Mouse (Mus musculus): ENCODE results near the gene Kcnip1.

Kcnip1 gene

DNA sequence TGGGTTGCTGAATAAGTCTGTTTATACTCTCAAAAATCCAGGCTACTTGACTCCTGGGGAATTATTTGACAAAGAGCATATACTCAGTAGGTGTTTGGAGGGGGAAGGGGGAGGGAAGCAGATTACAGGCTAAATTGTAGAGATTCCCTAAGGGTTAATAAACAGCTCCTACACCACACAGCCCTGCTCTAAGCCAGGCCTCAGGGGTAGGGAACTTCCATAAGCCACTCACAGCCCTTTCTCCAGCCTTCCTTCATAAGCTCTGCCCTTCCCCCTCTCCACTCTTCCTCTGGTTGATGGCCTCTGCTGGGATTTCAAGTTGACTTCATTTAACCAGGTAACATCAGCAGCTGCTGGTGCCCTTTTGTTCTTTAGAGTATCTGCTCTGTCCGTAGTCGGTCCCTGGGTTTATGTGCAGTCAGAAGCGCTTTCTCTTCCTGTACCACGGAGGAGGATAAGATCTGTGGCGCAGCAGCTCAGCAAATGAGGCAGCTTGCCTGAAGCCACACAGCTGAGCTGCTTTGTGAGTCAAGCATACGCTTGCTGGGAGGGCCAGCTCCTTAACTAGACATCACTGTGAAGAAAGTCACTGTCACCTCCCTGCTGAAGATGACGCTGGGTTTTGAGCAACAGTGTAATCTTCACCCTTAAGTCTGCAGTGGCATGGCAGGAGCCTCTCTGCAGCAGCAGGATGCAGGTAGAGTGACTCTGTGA, 54.2 kb downstream of the Kcnip1 start:
- no peak for DNase-seq (ENCODE audit: low spot score)

DNA sequence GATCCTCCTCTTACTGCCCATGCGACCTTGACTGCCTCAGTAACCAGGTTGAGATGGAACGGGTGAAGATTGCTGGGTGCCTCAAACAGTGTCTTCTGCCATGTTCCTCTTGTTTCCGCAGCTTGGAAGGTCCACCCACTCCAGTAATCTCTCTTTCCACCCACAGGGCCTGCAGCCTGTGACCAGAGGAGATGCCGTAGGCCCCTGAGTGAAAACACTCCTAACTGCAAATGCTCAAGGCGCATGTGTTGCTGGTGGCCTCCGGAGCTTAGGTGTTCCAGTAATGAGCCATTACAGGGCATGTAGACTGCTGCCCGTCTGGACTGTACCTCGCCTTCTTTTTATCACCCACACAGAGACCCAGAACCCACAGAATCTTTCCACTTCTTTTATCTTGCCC, 55.3 kb downstream of the Kcnip1 start:
- no peak for DNase-seq (ENCODE audit: low spot score)

DNA sequence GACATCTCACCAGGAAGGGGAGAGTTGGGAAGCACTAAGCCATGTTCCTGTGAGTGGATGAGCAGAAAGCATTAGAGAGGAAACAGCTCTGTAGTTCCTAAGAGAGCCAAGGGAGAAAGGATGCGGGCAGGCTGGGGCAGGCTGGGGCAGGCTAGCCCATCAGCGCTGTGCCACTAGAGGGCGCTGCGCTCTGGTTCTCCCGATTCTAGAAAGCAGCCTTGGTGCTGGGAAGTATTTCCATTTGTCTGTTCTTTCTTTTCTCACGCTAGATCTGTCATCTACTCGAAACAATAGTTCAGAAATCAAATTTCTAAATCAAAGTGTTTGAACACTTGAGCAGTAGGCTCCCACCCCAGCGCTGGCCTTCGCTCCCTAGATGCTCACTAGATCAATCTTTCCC, 58.7 kb downstream of the Kcnip1 start:
- DNase-seq (ENCODE audit: low spot score): no peak

DNA sequence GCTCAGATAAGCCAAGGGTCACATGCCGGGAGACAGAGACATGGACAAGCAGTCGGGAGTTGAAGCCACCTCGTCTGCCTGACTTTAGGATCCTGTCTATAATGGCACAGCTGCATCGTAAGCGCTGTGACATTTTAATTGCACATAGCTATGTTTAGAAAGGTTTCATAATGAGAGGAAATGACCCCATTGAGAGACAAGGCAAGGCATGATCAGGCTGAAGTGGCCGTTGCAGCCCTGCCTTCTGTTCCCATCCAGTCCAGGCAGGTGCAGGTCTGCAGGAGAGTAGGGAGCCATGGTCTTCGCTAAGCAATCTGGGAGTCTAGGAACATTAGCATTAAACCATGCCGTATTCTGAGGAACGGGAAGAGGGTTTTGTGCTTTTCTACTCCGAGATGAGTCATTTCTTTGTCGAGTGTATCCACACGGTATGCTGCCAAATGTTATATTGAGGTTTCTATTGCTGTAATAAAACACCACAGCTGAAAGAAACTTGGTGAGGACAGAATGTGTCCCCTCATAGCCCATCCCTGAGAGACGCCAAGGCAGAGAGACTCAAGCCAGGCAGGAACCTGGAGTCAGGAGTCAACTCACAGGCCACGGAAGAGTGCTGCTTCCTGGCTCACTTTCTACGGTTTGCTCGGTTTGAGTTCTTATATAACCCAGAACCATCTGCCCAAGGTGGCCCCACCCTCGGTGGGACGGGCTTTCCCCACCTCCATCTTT, 60.4 kb downstream of the Kcnip1 start:
- no peak for DNase-seq (ENCODE audit: low spot score)

DNA sequence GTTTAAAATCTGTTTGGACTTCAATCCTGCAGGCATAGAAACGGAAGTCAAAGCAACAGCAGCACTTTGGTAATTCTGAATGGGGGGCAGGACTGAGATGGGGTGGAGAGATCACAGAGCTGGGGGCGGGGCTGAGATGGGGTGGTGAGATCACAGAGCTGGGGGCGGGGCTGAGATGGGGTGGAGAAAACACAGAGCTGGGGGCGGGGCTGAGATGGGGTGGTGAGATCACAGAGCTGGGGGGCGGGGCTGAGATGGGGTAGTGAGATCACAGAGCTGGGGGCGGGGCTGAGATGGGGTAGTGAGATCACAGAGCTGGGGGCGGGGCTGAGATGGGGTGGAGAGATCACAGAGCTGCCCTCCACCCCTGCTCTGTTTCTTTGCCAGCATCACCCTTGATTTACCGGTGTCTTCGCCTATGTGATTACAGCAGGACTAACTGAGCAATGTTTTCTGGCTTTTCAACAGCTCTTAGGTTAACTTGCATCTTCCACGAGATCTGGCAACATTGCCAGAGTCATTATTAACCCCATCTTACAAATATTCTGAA, 61.0 kb downstream of the Kcnip1 start:
- no peak for DNase-seq (ENCODE audit: low spot score)

DNA sequence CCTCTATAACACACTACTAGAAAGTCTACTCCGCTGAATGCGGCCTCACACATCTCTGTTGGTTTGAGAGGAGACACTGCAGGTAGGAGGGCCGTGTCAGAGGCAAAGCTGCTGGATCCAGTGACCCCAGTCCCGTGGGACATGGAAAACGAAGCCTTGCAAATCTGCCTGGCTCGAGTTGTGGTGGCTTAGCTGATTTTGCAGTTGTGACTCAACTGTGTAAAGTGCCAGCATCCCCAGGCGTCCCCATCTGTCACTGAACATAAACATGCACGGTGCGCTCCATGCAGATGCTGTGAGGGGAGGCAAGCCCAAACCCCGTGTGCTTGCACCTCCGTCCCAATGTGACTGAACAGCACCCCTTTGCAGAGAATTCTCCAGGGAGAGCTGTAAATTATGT, 63.5 kb downstream of the Kcnip1 start:
- DNase-seq (ENCODE audit: low spot score): no peak

DNA sequence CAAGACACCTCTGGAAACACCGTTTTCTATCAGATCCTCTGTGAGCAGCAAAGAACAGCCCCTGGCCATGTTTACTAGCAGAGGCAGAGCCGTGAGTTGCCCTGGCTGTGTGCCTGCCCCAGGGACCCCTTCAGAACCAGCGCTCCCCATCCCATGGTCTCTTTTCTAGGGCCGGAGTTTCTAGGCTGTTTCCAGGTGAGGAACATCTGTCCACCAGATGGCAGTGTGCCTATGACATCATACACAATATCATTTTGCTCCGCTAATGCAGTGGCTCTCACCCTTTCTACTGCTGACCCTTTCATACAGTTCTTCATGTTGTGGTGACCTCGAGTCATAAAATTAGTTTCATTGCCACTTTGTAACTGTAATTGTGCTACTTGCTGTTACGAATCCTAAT, 64.3 kb downstream of the Kcnip1 start:
- peak; percentile 13 for DNase-seq (ENCODE audit: low spot score)

DNA sequence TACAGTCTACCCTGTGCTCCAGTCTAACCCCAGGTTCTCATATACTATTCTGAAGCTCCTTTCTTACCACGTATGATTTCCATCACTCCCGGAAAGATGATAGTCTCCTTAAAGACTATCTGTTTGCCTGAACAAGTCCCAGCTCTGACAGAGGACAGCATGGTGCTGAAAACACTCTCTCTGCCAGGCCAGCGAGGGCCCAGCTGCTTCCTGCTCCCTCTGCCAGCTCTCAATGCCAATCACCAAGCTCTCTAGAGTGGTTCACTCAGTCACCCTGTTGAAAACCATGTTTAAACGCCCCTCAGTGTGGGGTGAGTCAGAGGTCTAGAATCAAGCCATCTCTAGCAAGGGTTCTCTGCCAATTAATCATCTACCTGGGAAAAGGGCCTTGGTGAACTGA, 65.1 kb downstream of the Kcnip1 start:
- DNase-seq (ENCODE audit: low spot score): no peak

DNA sequence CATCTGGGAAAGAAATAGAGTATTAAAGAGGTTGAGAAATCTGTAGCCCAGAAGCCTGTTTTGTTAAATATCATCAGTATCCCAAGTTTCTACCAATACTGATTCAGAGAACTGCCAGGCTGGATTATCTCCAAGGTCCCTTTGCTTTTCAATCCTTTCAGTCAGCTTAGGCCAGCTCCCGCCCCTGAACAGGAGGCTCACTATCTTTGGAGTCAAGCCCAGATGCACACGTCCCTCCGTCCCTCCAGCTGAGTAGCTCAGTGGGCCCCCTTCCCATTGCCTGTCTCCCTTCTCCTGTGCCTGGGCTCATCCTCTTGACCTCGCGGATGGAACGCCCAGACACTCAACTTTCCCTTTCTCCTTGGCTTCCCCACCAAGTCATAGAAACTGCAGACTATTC, 65.6 kb downstream of the Kcnip1 start:
- no peak for DNase-seq (ENCODE audit: low spot score)

DNA sequence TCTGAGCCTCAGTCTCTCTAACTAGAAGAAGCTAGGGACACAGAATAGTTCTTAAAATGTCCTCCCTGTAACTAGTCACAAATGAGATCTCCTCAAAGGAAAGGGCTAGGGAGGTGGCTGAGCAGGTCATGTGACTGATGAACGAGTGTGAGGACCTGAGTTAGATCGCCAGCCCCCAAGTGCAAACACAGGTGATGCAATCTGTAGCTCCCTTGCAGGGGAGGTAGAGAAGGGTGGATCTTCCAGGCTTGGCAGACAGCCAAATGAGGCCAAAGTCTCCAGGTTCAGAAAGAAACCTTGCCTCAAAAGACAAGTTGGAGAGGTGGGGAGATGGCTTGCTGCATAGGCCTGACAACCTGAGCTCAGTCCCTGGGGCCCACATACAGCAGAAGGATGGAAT, 66.4 kb downstream of the Kcnip1 start:
- DNase-seq (ENCODE audit: low spot score): no peak

DNA sequence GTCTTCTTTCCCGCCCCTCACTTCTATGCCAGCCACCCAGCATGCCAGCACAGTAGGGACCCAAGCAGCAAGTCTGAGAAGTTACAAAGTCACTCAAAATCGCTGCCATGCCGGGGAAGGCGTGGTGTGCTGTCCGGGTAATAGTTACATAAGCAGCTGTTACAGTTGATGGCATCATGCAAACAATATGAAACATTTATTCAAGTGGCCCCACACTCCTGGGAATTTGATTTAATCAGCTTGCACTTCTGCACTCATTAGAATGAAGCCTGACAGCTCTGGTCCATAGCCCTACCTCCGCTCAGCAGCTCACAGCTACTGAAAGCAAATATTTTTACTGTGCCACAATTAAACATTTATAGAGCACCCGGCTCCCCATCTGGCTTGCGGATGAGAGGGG, 67.2 kb downstream of the Kcnip1 start:
- peak; percentile 31 for DNase-seq (ENCODE audit: low spot score)

DNA sequence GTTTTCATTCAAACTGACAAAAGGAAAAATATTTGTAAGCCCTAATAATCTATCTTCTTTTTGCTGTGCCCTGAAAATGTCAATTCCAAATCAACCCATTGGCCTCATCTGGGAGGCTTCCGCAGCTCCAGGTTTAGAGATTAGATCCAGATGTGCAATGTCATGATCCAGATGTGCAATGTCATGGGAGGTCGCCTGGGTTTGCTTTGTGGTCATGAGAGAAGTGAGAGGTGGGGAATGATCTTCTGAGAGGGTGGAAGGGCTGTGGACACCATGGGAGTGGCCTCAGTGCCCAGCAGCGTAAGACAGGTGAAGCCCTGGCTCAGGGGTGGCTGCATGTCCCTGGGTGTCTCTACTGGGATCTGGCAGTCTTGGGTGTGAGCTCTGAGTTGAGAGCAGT, 69.9 kb downstream of the Kcnip1 start:
- no peak for DNase-seq (ENCODE audit: low spot score)

DNA sequence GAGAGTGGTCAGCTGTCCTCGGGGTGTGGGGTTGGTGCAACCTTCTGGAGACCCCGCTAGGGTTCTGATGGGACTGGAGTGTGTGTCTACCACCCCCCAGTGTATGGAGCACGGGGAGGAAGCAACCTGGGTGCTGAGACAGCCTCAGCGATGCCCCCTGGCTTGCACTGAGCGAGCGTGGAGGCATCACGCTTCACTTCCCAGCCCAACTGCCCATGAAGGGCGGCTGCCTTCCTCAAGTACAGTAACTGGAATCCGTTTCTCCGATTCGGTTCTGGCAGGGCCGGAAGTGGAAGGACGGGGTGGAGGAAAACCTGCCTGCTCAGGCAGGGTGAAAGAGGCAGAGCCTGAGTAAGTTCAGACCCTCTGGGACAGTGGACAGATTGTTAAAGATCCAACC, 71.5 kb downstream of the Kcnip1 start:
- no peak for DNase-seq (ENCODE audit: low spot score)

DNA sequence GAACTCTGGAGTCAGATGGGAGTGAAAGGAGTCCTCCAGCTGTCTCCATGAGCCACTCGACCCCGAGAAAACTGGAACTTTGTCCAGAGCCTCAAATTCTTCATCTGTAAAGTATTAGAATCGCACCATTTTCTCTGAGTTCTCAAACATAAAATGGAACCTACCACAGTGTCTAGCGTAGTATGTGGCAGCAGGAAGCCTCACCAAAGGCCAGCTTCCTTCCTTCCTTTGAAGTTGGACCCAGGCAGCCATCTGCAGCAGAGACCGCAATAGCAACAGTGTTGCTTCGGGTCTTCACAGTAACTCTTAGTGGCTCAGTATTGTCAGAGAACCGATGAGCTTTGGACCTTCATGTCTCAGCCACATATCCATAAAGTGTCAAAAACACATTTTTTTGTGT, 73.1 kb downstream of the Kcnip1 start:
- DNase-seq (ENCODE audit: low spot score): no peak

DNA sequence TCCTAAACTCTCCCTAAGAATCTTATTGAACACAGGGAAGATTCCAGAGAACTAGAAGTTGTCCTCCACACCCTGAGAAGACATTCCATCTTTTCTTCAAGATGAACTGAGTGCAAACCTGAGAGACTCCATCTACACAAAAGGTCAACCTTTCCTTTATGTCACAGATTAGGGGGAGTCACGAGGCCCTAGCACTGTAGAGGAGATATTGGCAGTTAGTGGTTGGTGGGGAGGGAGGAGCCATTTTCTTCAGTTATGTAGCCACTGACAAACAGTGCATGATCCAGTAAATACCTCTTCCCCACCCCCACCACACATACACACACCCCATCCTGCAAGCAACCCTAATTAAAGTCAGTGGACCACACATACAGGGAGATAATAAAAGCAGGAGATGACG, 74.5 kb downstream of the Kcnip1 start:
- no peak for DNase-seq (ENCODE audit: low spot score)

DNA sequence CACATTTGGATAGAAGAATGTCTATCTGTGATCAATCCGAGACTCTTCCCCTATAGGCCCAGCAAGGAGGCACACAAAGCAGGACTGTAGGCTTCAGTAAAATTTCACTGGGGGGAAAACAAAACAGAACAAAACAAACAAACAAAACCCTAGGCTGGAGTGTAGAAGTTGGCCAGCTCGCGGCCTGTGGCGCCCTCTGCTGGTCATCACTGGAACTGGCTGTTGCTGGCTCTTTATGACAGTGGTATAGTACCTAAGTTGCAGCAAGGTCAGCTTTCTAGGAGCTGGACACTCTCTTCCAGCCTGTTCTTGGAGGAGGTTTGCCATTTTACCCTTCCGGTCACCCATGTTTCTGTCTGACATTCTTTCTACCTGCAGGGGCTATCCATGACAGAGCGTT, 75.4 kb downstream of the Kcnip1 start:
- peak; percentile 18 for DNase-seq (ENCODE audit: low spot score)

DNA sequence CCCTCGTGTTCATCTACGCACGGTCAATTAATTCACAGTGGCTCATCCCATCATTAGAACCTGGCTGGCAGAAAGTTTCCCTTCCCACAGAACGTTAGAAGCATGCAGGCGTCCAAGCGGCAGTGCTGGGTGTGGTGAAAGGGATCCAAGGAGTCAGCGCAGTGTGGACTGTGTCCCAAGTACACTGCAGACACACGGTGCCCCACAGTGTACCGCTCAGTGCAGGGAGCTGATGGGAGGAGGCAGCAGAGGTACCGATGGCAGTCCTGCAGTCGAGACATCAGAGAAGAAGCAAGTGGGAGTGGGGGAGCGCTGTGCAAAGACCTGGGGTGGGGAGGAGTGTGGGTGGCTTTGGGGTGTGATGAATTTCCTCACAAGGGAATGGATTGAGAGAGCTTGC, 78.7 kb downstream of the Kcnip1 start:
- no peak for DNase-seq (ENCODE audit: low spot score)

DNA sequence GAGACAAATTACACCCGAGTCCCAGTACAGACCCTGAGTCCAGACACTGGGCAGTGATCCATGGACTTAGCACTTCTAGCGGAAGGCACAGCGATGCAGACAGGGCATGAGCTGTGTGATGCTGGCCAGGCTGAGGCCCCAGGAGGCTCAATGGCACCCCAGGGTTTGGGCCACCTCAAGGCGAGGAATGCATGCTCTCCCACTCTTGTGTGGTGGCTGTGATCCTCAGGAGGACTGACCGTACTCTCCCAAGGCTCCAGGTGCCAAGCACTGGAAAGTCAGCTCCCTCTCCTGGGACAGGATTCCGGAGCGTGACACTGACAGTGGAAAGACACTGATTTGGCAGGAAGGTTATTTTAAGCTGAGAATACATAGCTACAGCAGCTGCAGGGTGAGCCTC, 79.9 kb downstream of the Kcnip1 start:
- no peak for DNase-seq (ENCODE audit: low spot score)

DNA sequence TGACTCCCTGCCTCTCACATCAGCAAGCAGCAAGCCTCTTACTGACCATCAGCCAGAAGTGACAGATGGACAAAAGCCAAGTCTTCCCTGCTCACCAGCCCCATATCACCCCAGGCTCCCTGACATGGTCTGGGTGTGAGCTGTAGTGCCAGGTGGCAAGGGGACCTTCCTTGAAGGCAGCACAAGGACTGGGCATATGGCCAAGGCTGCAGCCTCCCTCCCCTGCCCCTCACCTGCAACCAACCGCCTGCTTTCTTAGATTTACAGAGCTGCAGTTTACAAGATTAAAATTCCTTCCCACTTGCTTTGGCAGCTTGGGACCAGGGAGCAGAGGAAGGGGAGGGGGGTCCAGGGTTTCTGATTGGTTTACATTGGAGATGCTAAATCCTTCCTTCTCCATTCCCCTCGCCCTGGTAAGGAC, 80.8 kb downstream of the Kcnip1 start:
- no peak for DNase-seq (ENCODE audit: low spot score)

DNA sequence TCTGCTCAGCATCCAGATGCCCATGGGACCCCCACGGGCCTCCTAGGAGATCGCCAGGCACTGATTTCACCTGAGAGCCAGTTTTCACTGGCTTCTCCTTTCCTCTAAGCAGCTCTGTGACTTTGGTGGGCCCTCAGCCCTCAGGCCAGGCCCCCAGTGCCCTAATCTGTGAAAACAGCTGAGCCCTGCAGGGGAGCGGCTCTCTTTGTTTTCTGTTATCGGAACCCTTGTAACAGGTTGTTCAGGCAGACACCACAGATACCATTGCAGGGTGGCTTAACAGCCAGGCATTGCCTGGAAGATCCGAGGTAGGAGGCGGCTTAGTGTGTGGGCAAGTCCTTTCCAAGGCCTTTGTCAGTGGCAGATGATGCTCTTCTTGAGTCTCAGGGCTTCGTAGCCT, 82.0 kb downstream of the Kcnip1 start:
- DNase-seq (ENCODE audit: low spot score): no peak

DNA sequence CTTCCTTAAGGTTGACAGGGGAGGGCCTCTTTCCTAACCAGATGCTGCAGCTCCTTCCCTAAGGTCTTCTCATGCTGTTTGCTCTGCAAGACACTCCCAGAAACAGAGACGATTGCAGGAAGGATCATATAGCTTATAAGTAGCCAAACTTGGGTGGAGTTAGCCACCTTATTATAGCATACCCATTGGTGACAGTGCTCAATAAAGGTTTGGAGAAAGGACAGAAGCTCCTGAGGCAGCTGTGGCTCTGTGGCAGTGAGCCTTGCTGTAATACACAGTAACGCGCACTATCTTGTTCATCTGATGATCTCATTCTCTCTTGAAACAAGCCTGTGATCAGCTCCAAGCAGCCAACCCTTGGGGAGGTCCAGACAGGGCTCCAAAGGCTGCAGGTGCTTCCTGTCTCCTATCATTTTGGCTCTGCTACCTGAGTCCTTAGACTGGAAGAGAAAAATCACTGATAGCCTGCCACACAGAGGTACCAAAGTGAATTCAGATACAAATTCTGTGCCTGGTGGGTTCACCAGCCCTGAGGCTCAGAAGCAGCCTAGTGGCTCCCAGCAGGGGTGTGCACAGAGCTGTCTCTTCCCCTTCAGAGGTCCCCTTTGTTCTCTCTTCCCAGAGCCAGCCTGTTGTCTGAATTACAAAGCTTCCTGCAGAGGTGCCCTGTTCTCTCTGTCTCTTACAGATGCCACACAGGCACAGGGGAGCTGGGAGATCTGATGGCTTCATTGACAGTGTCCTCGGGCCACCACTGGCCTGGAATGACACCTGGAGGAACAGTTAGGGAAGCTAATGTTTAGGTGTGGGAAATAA, 84.4 kb downstream of the Kcnip1 start:
- no peak for DNase-seq (ENCODE audit: low spot score)

DNA sequence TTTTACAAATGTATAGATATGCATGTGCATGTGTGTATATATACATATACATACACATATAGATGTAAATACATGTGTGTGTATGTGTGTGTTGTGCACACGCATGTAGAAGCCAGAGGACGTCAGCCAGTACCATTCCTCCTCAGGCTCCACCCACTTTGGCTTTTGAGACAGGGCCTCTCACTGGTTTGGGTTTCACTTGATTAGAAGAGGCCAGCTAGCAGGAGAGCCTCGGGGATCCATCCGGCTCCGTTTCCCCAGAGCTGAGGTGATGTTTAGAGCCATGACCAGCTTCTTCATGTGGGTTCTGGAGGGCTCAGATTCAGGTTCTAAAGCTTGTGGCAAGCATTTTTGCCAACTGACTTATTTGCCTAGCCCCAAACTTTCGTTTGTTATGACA, 89.5 kb downstream of the Kcnip1 start:
- DNase-seq (ENCODE audit: low spot score): no peak

DNA sequence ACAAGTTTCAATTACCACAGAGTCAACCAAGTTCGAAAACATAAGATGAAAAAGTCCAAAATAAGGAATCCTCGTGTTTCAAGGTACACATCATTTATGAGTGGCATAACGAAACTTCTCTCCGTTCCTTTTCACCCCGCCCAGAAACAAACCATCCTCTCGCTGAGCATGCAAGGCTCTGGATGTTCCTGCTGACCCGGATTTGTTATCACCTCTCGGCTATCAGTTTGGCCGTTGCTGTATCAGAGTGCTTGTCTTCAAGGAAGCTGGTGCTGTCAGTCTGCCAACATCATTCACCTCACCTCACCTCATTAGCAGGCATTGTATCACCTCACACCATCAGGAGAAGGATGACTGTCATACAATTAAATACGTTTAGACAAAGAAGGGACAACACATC, 90.6 kb downstream of the Kcnip1 start:
- no peak for DNase-seq (ENCODE audit: low spot score)

All from MN1 (cell line).